Mouse (Mus musculus): ENCODE data around the gene Tuba8. TPM values are rescaled to one million over a fixed set of nuclear protein-coding genes. Genes with fewer than 3 reads are reported as not detected.

Tuba8 gene
- polyA plus RNA-seq, 1 experiment from 2014 or later: 0.40 TPM

- peaks cover 20% of the 10 kb centered on the region for H3K4me1 ChIP-seq
- H3K4me3 ChIP-seq: peak overlapping the region; percentile 62
- H3K9me3 ChIP-seq: no peaks in the 10 kb centered on the region
- no peak overlapping the region for H3K27ac ChIP-seq
- WGBS: 2% methylated on average over 12 of the region's 12 CpGs
- H3K27me3 ChIP-seq (ENCODE audit: poor library complexity, severe bottlenecking): peaks cover 44% of the 10 kb centered on the region
- no peaks in the 10 kb centered on the region for H3K36me3 ChIP-seq (replicated peaks)
- peak; percentile 23 for DNase-seq (ENCODE audit: extremely low spot score, low spot score)
These were observed 412 bp downstream of the Tuba8 start for GRCm38 (mm10) chr6:121210926-121211289.

DNA sequence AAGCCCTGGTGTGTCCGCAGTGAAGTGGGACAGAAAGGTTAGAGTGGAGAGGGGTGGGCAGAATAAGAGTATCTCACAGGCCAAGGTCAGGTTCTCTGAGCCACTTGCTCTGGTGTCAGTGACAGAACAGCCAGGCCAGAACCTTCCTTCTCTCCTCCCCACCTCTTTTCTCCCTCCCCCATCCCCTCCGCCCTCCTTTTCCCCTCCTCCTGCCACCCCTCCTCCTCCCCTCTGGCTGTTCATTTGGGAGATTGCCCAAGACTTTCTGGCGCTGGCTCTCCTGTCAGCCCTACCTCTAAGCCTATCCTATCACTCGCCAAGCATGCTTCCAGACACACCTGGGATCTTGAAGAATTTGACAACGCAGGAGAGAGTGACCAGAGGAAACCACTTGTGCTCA, 1.2 kb downstream of the Tuba8 start:
- DNase-seq (ENCODE audit: extremely low spot score, low spot score): no peak
- Histone ChIP-seq H3K4me3 (peak overlapping the region; percentile 62), H3K27me3 (ENCODE audit: poor library complexity, severe bottlenecking) (peaks cover 44% of the 10 kb centered on the region)

DNA sequence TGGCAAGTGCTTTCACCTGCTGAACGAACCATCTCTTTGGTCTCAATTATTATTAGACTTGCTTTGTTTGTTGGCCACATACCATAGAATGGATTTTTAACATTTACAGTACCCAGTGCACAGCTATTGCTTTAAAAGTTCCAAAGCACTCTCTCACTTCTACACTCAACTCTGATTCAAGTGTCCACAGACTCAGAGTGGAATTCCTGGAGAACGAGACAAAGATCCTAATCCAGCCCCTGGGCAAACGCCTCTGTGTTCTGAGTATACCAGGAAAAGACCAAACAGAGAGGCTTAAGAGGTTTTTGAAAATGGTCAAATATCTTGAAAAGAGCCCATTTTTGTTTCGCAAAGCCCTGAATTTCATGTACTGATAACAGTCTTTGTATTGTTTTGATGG, 2.5 kb downstream of the Tuba8 start:
- H3K4me1 ChIP-seq: peaks cover 20% of the 10 kb centered on the region
- H3K27me3 ChIP-seq (ENCODE audit: poor library complexity, severe bottlenecking): peaks cover 44% of the 10 kb centered on the region
- H3K27ac ChIP-seq: no peak overlapping the region
- no peaks in the 10 kb centered on the region for H3K9me3 ChIP-seq
- H3K36me3 ChIP-seq (replicated peaks): no peaks in the 10 kb centered on the region
- 75% methylated on average over 4 of the region's 4 CpGs for WGBS
- no peak overlapping the region for H3K4me3 ChIP-seq
- no peak for DNase-seq (ENCODE audit: extremely low spot score, low spot score)

More for the DNA sequence above, 1.2 kb downstream of the Tuba8 start:
- 8% methylated on average over 5 of the region's 5 CpGs for WGBS
- Histone ChIP-seq H3K27ac (no peak overlapping the region), H3K36me3 (replicated peaks) (no peaks in the 10 kb centered on the region), H3K4me1 (peaks cover 20% of the 10 kb centered on the region), H3K9me3 (no peaks in the 10 kb centered on the region)

DNA sequence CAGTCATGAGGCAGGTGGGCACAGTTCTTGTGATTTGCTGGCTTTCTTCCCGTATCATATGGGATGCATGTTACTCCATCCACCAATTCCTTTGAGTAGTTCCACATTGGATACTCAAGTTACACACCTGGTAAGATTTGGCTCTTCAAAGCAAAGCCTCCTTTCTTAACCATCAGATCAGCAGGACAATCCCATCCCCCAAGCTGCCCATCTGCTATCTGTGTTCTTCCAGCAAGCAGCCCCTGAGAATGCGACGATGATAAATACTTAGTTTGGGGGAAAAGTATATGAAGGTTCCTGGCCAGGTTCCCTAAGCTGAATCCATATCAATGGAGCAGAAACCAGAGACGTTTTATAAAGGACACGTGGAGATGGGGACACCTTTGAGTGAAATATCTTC, 3.7 kb downstream of the Tuba8 start:
- no peak for DNase-seq (ENCODE audit: extremely low spot score, low spot score)
- WGBS: 92% methylated on average over 5 of the region's 5 CpGs
- peaks cover 20% of the 10 kb centered on the region for H3K4me1 ChIP-seq
- H3K9me3 ChIP-seq: no peaks in the 10 kb centered on the region
- no peaks in the 10 kb centered on the region for H3K36me3 ChIP-seq (replicated peaks)
- H3K4me3 ChIP-seq: no peak overlapping the region
- no peak overlapping the region for H3K27ac ChIP-seq
- peaks cover 40% of the 10 kb centered on the region for H3K27me3 ChIP-seq (ENCODE audit: poor library complexity, severe bottlenecking)

DNA sequence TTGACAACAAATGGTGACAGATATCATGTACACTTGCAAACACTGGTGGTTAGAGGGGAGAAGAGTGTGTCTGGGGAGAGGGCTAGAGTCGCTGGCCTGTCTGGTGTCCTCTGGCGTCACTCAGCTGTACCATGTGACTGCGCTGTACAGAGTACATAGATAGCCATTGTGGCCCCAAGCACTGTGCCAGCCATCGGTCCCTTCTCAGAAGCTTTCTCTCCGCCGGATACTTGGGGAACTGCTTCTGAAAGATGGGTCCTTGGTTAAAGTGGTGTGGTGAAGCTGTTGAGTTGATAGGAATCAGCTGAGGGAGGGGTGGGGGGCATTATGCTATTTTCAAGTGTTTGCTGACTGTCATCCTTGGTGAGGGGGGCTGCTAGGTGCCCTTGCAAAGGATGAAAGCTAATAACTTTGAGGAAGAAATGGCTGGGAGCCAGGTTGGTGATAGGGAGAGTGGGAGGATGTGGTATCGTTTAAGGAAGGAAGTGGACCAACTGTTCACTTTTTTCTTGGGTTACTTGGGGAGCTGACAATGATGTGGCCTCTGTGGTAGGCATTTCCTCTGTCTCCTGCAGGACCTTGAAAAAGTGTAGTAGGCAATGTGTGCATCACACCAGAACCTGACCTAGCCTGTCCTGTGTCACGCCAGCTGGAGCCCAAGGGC, 4.3 kb downstream of the Tuba8 start:
- no peak for DNase-seq (ENCODE audit: extremely low spot score, low spot score)
- WGBS: 86% methylated on average over 8 of the region's 8 CpGs
- Histone ChIP-seq H3K36me3 (replicated peaks) (no peaks in the 10 kb centered on the region), H3K27ac (no peak overlapping the region), H3K9me3 (no peaks in the 10 kb centered on the region), H3K27me3 (ENCODE audit: poor library complexity, severe bottlenecking) (peaks cover 35% of the 10 kb centered on the region), H3K4me3 (no peak overlapping the region), H3K4me1 (peaks cover 20% of the 10 kb centered on the region)

GRCm38 (mm10) chr6:121215336-121215735, 4.8 kb downstream of the Tuba8 start:
- WGBS: 81% methylated on average over 5 of the region's 5 CpGs
- no peak overlapping the region for H3K27ac ChIP-seq
- peaks cover 29% of the 10 kb centered on the region for H3K27me3 ChIP-seq (ENCODE audit: poor library complexity, severe bottlenecking)
- H3K4me1 ChIP-seq: peaks cover 16% of the 10 kb centered on the region
- DNase-seq (ENCODE audit: extremely low spot score, low spot score): no peak
- no peak overlapping the region for H3K4me3 ChIP-seq
- H3K36me3 ChIP-seq (replicated peaks): no peaks in the 10 kb centered on the region
- H3K9me3 ChIP-seq: no peaks in the 10 kb centered on the region

GRCm38 (mm10) chr6:121215896-121216295, 5.4 kb downstream of the Tuba8 start:
- H3K4me3 ChIP-seq: no peak overlapping the region
- H3K9me3 ChIP-seq: no peaks in the 10 kb centered on the region
- peaks cover 11% of the 10 kb centered on the region for H3K4me1 ChIP-seq
- peaks cover 24% of the 10 kb centered on the region for H3K27me3 ChIP-seq (ENCODE audit: poor library complexity, severe bottlenecking)
- no peak for DNase-seq (ENCODE audit: extremely low spot score, low spot score)
- H3K27ac ChIP-seq: no peak overlapping the region
- WGBS: 82% methylated on average over 6 of the region's 6 CpGs
- H3K36me3 ChIP-seq (replicated peaks): no peaks in the 10 kb centered on the region

DNA sequence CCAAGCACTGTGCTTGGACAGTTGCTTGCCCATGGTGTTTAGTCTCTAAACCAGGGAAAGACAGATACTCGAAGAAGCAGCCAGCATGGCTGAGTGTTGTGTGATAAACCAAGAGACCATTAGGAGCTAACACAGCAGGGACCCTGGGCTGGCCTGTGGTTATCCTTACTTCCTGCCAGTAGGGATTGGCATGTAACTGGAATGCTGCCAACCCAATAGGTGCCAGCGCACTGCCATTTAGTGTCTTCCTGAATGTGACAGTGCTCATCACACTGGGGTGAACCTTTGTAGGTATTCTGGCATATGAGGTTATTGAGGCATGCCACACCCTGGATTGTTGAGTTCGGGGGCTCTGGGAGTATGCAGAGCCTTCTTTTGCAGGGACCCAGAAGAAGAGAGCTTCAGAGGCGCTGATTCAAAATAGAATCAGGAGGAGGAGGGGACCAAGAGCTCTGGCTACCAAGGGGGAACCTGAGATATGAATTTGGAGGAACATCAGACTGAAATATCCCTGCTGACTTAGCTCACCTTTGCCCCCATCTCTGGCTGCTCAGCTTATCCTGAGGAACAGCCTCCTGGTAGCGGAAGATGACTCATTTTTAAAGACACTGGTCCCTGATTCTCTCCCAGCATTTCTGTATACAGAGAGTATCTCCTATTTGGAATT, 6.2 kb downstream of the Tuba8 start:
- Histone ChIP-seq H3K4me1 (peaks cover 2% of the 10 kb centered on the region), H3K36me3 (replicated peaks) (no peaks in the 10 kb centered on the region)

DNA sequence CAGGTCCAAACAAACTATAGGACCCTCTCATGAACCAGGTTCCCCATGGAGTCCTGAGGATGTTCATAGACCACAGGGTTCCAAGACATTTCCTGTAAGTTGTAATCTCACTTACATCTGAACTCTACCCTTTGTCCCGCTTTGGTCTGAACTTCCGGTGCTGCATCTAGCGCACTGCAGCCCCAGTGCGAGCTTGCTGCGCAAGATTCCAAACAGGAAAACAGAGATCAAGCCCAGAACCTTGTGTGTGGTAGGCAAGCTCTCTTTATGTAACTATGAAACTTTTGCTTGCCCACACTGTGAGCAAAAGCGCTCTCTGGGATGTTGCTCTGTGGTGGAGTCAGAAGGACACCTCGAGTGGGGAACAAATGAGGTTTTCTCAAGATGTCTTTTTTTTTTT, 7.5 kb downstream of the Tuba8 start:
- no peak for DNase-seq (ENCODE audit: extremely low spot score, low spot score)
- WGBS: 96% methylated on average over 7 of the region's 7 CpGs

More for the DNA sequence above, 6.2 kb downstream of the Tuba8 start:
- Histone ChIP-seq H3K4me3 (no peak overlapping the region), H3K27ac (no peak overlapping the region), H3K27me3 (ENCODE audit: poor library complexity, severe bottlenecking) (peaks cover 15% of the 10 kb centered on the region), H3K9me3 (no peaks in the 10 kb centered on the region)
- DNase-seq (ENCODE audit: extremely low spot score, low spot score): no peak
- WGBS: 84% methylated on average over 5 of the region's 5 CpGs

GRCm38 (mm10) chr6:121219406-121219805, 8.9 kb downstream of the Tuba8 start:
- Histone ChIP-seq H3K4me3 (no peak overlapping the region), H3K27me3 (ENCODE audit: poor library complexity, severe bottlenecking) (no peaks in the 10 kb centered on the region), H3K9me3 (peaks cover 4% of the 10 kb centered on the region; the same call in 1 of the 2 replicates), H3K27ac (no peak overlapping the region), H3K4me1 (no peaks in the 10 kb centered on the region), H3K36me3 (replicated peaks) (no peaks in the 10 kb centered on the region)
- no peak for DNase-seq (ENCODE audit: extremely low spot score, low spot score)
- 83% methylated on average over 4 of the region's 4 CpGs for WGBS

More for the DNA sequence above, 7.5 kb downstream of the Tuba8 start:
- H3K36me3 ChIP-seq (replicated peaks): no peaks in the 10 kb centered on the region
- no peak overlapping the region for H3K27ac ChIP-seq
- peaks cover 2% of the 10 kb centered on the region; the same call in 1 of the 2 replicates for H3K9me3 ChIP-seq
- no peak overlapping the region for H3K4me3 ChIP-seq
- no peaks in the 10 kb centered on the region for H3K4me1 ChIP-seq
- peaks cover 3% of the 10 kb centered on the region for H3K27me3 ChIP-seq (ENCODE audit: poor library complexity, severe bottlenecking)

- H3K36me3 ChIP-seq (replicated peaks): no peaks in the 10 kb centered on the region
- DNase-seq (ENCODE audit: extremely low spot score, low spot score): no peak
- H3K4me3 ChIP-seq: no peak overlapping the region
- H3K4me1 ChIP-seq: peaks cover 4% of the 10 kb centered on the region; the same call in 1 of the 2 replicates
- 93% methylated on average over 10 of the region's 10 CpGs for WGBS
- no peak overlapping the region for H3K27ac ChIP-seq
- no peaks in the 10 kb centered on the region for H3K27me3 ChIP-seq (ENCODE audit: poor library complexity, severe bottlenecking)
- peaks cover 4% of the 10 kb centered on the region; the same call in 1 of the 2 replicates for H3K9me3 ChIP-seq
These were observed 9.7 kb downstream of the Tuba8 start for GRCm38 (mm10) chr6:121220181-121220580.

DNA sequence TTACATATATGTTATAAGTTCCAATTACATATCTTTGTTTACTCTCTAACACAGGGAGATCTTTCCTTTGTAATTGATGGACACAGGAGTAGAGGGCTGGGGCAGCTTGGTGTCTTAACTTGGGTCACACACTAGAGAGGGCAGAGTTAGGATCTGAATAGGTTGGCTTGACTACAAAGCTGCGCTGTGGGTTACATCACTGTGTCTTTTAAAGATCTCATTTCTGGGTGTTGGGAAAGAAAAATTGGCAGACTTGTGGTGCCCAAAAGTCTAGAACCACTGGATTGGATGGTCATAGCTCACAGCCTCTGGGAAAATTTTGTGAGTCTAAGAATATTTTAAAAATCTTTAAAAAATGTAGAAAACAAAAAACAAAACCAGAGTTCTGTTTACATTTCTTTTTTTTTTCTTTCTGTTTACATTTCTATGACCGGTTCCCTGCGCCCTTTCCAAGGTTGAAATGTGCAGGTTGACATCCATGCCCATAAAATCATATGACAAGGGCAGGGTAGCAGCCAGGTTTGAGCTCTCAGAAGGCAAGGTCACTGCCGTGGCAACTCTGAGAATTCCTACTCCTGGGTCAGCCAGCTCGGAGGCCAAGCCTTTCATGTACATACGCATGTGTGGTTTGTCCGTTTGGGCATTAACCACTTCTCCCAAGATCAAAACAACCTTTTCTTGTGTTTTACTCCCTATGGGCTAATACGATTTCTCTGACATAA, 11.5 kb downstream of the Tuba8 start:
- H3K36me3 ChIP-seq (replicated peaks): no peaks in the 10 kb centered on the region
- no peak overlapping the region for H3K4me3 ChIP-seq
- no peak overlapping the region for H3K27ac ChIP-seq
- H3K27me3 ChIP-seq (ENCODE audit: poor library complexity, severe bottlenecking): no peaks in the 10 kb centered on the region
- no peak for DNase-seq (ENCODE audit: extremely low spot score, low spot score)
- H3K4me1 ChIP-seq: peaks cover 4% of the 10 kb centered on the region; the same call in 1 of the 2 replicates
- peaks cover 4% of the 10 kb centered on the region; the same call in 1 of the 2 replicates for H3K9me3 ChIP-seq
- 90% methylated on average over 8 of the region's 8 CpGs for WGBS

- H3K4me3 ChIP-seq: no peak overlapping the region
- H3K27ac ChIP-seq: no peak overlapping the region
- no peaks in the 10 kb centered on the region for H3K27me3 ChIP-seq (ENCODE audit: poor library complexity, severe bottlenecking)
- peaks cover 4% of the 10 kb centered on the region; the same call in 1 of the 2 replicates for H3K9me3 ChIP-seq
- WGBS: 95% methylated on average over 14 of the region's 14 CpGs
- H3K4me1 ChIP-seq: peaks cover 4% of the 10 kb centered on the region; the same call in 1 of the 2 replicates
- DNase-seq (ENCODE audit: extremely low spot score, low spot score): no peak
- no peaks in the 10 kb centered on the region for H3K36me3 ChIP-seq (replicated peaks)
These were observed 12.5 kb downstream of the Tuba8 start for GRCm38 (mm10) chr6:121223001-121223400.
